ENCODE assay signal across 11 mouse cellular contexts in genomic region chr11:35877651-35878558, GRCm38 (mm10). TPM values are rescaled to one million over a fixed set of nuclear protein-coding genes. Genes with fewer than 3 reads are reported as not detected.
DNase-seq lines count a peak whose midpoint lies in the region; ATAC-seq and TF ChIP-seq lines count a peak whose summit lies in the region.
"Had no signal": no experiment of that assay in that cellular context is flagged by ENCODE, and none has a peak within 500 bp of the region (broad histone marks: within the 10 kb centered on the region; RNA-seq: fewer than 3 reads in every experiment).

No protein-coding gene starts in this region.

- DNase-seq in kidney, adult 8-10 months, result no peak
- peak; percentile 25 for DNase-seq in Patski (ENCODE audit: low read depth, low spot score)
- peak; percentile 59 for DNase-seq in forebrain, embryonic 14.5 days (ENCODE audit: low spot score)
- no peak for DNase-seq in midbrain, embryonic 14.5 days
- DNase-seq in spleen, adult 18-20 months, result no peak
- no peak for DNase-seq in thymus, adult 2 months
- DNase-seq: cerebellum, adult 9-10 months had no signal

- CTCF ChIA-PET in Patski (lab: Charles Lee), result interaction anchor here (1.1 kb wide), 1 partner anchor 8 kb away, joined by 3 read pairs; no protein-coding TSS in a partner anchor

- no peaks in the 10 kb centered on the region for H3K4me1 ChIP-seq in kidney, embryonic 14.5 days (ENCODE audit: control insufficient read depth, insufficient read depth, low read length)
- peaks cover 28% of the 10 kb centered on the region for H3K4me1 ChIP-seq in forebrain, embryonic 14.5 days (ENCODE audit: control insufficient read depth, insufficient read depth, low read length)
- peaks cover 33% of the 10 kb centered on the region for H3K4me1 ChIP-seq in midbrain, embryonic 14.5 days (ENCODE audit: control insufficient read depth, insufficient read depth, low read length)
- no peaks in the 10 kb centered on the region for H3K4me1 ChIP-seq in thymus, adult 2 months (replicated peaks; ENCODE audit: control insufficient read depth, insufficient read depth, low read length)

- peak; percentile 42; the same call in 1 of the 2 replicates for ATAC-seq in kidney, embryonic 14.5 days (ENCODE audit: low FRiP score, low TSS enrichment)
- peak; percentile 33 for ATAC-seq in Patski
- peak; percentile 79 for ATAC-seq in forebrain, embryonic 14.5 days
- ATAC-seq in midbrain, embryonic 14.5 days (ENCODE audit: low FRiP score, low TSS enrichment), result peak; percentile 55
- ATAC-seq in megakaryocyte-erythroid progenitor cell, adult 5-6 weeks (replicated peaks; ENCODE audit: low FRiP score, low TSS enrichment, poor library complexity, severe bottlenecking), result no peak
- ATAC-seq: intestine, embryonic 15.5 days had no signal

- 0 out of 2 replicates have a peak, but pooled peaks cover 4% of the 10 kb centered on the region for H3K36me3 ChIP-seq in kidney, embryonic 14.5 days (ENCODE audit: control insufficient read depth, insufficient read depth, low read length)
- peaks cover 18% of the 10 kb centered on the region; the same call in 1 of the 2 replicates for H3K36me3 ChIP-seq in forebrain, embryonic 14.5 days (ENCODE audit: control insufficient read depth, insufficient read depth, low read length)
- peaks cover 6% of the 10 kb centered on the region for H3K36me3 ChIP-seq in midbrain, embryonic 14.5 days (ENCODE audit: control insufficient read depth, insufficient read depth, low read length)
- no peaks in the 10 kb centered on the region for H3K36me3 ChIP-seq in thymus, adult 2 months (ENCODE audit: control insufficient read depth, insufficient read depth, low read length)
- H3K36me3 ChIP-seq: limb, embryonic 15.5 days had no signal

- H3K4me3 ChIP-seq in kidney, embryonic 14.5 days (ENCODE audit: low read length), result no peak overlapping the region
- H3K4me3 ChIP-seq in forebrain, embryonic 14.5 days (ENCODE audit: low read depth, low read length), result no peak overlapping the region
- no peak overlapping the region for H3K4me3 ChIP-seq in midbrain, embryonic 14.5 days (replicated peaks; ENCODE audit: low read depth, low read length)
- H3K4me3 ChIP-seq in thymus, adult 2 months (ENCODE audit: control insufficient read depth, insufficient read depth, low read length), result no peak overlapping the region
- H3K4me3 ChIP-seq: intestine, embryonic 15.5 days; limb, embryonic 15.5 days had no signal

- 53% methylated on average over 14 of the region's 14 CpGs for WGBS in kidney, embryonic 14.5 days
- 52% methylated on average over 14 of the region's 14 CpGs for WGBS in forebrain, embryonic 14.5 days
- WGBS in midbrain, embryonic 14.5 days, result 47% methylated on average over 14 of the region's 14 CpGs
- WGBS in thymus, adult 2 months, result 68% methylated on average over 14 of the region's 14 CpGs

- TF ChIP-seq CTCF in Patski (IDR thresholded peaks at IDR 0.05), result no peak
- TF ChIP-seq CTCF in thymus, adult 2 months (IDR thresholded peaks at IDR 0.05; ENCODE audit: borderline replicate concordance, control insufficient read depth, extremely low read depth, insufficient read depth, low read length, poor library complexity), result no peak

- POLR2A ChIA-PET in Patski (lab: Charles Lee), result no interaction called here

- no peak overlapping the region for H3K4me2 ChIP-seq in kidney, embryonic 14.5 days (replicated peaks; ENCODE audit: low read depth, low read length)
- no peak overlapping the region for H3K4me2 ChIP-seq in forebrain, embryonic 14.5 days (ENCODE audit: low read length)
- H3K4me2 ChIP-seq in midbrain, embryonic 14.5 days (ENCODE audit: low read length), result no peak overlapping the region
- H3K4me2 ChIP-seq: intestine, embryonic 15.5 days; limb, embryonic 15.5 days had no signal

- TF ChIP-seq POLR2A in thymus, adult 2 months (IDR thresholded peaks at IDR 0.05; ENCODE audit: control insufficient read depth, extremely low read depth, insufficient read depth, low read length, poor library complexity), result no peak

- no peaks in the 10 kb centered on the region for H3K27me3 ChIP-seq in kidney, embryonic 14.5 days (ENCODE audit: control insufficient read depth, insufficient read depth, low read length)
- H3K27me3 ChIP-seq in Patski, result no peaks in the 10 kb centered on the region
- H3K27me3 ChIP-seq in forebrain, embryonic 14.5 days (replicated peaks; ENCODE audit: control insufficient read depth, insufficient read depth, low read length), result no peaks in the 10 kb centered on the region
- no peaks in the 10 kb centered on the region for H3K27me3 ChIP-seq in midbrain, embryonic 14.5 days (ENCODE audit: control insufficient read depth, insufficient read depth, low read length)
- no peaks in the 10 kb centered on the region for H3K27me3 ChIP-seq in thymus, adult 2 months (ENCODE audit: control insufficient read depth, insufficient read depth, low read length)
- H3K27me3 ChIP-seq: intestine, embryonic 15.5 days; limb, embryonic 15.5 days had no signal

- H3K9ac ChIP-seq in kidney, embryonic 14.5 days (ENCODE audit: low read depth, low read length), result no peak overlapping the region
- H3K9ac ChIP-seq in forebrain, embryonic 14.5 days (ENCODE audit: low read length), result no peak overlapping the region
- no peak overlapping the region for H3K9ac ChIP-seq in midbrain, embryonic 14.5 days (replicated peaks; ENCODE audit: low read length)
- H3K9ac ChIP-seq: intestine, embryonic 15.5 days; limb, embryonic 15.5 days had no signal

- in situ Hi-C loops in Patski (cut with MboI; ENCODE audit: low pct_unique_long_range_greater_than_20kb), result no loop called here

- H3K27ac ChIP-seq in kidney, embryonic 14.5 days (ENCODE audit: low read depth, low read length), result no peak overlapping the region
- peak overlapping the region; percentile 71 for H3K27ac ChIP-seq in forebrain, embryonic 14.5 days (ENCODE audit: low read depth, low read length)
- H3K27ac ChIP-seq in midbrain, embryonic 14.5 days (replicated peaks; ENCODE audit: low read depth, low read length), result peak overlapping the region; percentile 27
- no peak overlapping the region for H3K27ac ChIP-seq in thymus, adult 2 months (ENCODE audit: control insufficient read depth, insufficient read depth, low read length)
- H3K27ac ChIP-seq: intestine, embryonic 15.5 days; limb, embryonic 15.5 days had no signal

- H3K9me3 ChIP-seq in kidney, embryonic 14.5 days (ENCODE audit: control insufficient read depth, low read length), result no peaks in the 10 kb centered on the region
- no peaks in the 10 kb centered on the region for H3K9me3 ChIP-seq in forebrain, embryonic 14.5 days (replicated peaks; ENCODE audit: control insufficient read depth, low read length)
- H3K9me3 ChIP-seq in midbrain, embryonic 14.5 days (ENCODE audit: control insufficient read depth, low read length), result no peaks in the 10 kb centered on the region
- H3K9me3 ChIP-seq: intestine, embryonic 15.5 days; limb, embryonic 15.5 days had no signal

RNA-seq across cellular contexts. Expression of gene Rars, which starts 43.6 kb away (rescaled TPM):
- 108 TPM in 2 replicates for polyA plus RNA-seq in kidney, embryonic 14.5 days (2014; fragmentation: Nextera tagmentation; extraction: Ambion mirVana)
- polyA plus RNA-seq in Patski (2021), result 123 TPM
- 83.2 and 86.7 TPM in 2 replicates for polyA plus RNA-seq in forebrain, embryonic 14.5 days (2014; fragmentation: Nextera tagmentation; extraction: Ambion mirVana)
- 72.0 and 73.1 TPM in 2 replicates for polyA plus RNA-seq in midbrain, embryonic 14.5 days (2014; fragmentation: Nextera tagmentation; extraction: Ambion mirVana)
- 15.8 and 16.2 TPM in 2 replicates for polyA plus RNA-seq in thymus, adult 2 months (2012; rRNA removed)
- 99.7 and 111 TPM in 2 replicates for total RNA-seq in megakaryocyte-erythroid progenitor cell, adult 5-6 weeks (2014; fragmentation: Nextera tagmentation)
- 132 and 143 TPM in 2 replicates for total RNA-seq in megakaryocyte-erythroid progenitor cell, adult 5-6 weeks (2017)

Comparison
In these comparisons a context has a peak if more than half of its experiments do, and no peak if none do; other contexts are left out.
1. H3K27ac ChIP-seq: peak in forebrain, embryonic 14.5 days (single experiment) and midbrain, embryonic 14.5 days (single experiment); none in kidney, embryonic 14.5 days (single experiment) and thymus, adult 2 months (single experiment).
2. DNase-seq: peak in Patski (single experiment) and forebrain, embryonic 14.5 days (single experiment); none in kidney, adult 8-10 months (0 of 2), midbrain, embryonic 14.5 days (single experiment), spleen, adult 18-20 months (0 of 2) and thymus, adult 2 months (single experiment).